Mouse (Mus musculus) urinary bladder, postnatal 25 days (tissue): ENCODE data around the gene Lhfp.

Experiments used
- DNase-seq: peaks from one replicate; pipeline ENCODE4 v3.0.0; 2022; ENCODE audit warnings: low spot score

Lhfp gene

DNA sequence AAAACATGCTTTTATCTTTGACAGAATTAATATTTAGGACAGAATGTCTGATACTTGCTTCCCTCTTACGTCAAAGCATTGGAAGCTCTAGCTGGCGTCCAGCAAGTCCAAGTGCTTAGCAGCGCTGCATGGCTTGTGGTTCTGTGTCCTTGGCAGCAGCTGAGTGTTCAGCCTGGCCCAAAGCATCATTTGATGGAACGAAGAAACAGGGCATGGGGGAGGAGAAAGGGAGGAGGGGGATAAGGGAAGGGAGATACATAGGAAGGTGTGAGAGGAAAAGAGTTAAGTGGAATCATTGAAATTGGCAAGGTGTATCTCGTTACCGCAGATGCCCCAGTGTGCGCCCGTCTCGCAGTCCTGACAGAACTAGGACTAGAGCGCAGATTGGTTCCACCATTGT is 124.0 kb downstream of the Lhfp start:
- no peak for DNase-seq

GRCm38 (mm10) chr3:53166001-53166400 is 124.7 kb downstream of the Lhfp start:
- no peak for DNase-seq

GRCm38 (mm10) chr3:53169486-53169885 is 128.2 kb downstream of the Lhfp start:
- no peak for DNase-seq

GRCm38 (mm10) chr3:53173310-53174063 is 132.2 kb downstream of the Lhfp start:
- DNase-seq: no peak

DNA sequence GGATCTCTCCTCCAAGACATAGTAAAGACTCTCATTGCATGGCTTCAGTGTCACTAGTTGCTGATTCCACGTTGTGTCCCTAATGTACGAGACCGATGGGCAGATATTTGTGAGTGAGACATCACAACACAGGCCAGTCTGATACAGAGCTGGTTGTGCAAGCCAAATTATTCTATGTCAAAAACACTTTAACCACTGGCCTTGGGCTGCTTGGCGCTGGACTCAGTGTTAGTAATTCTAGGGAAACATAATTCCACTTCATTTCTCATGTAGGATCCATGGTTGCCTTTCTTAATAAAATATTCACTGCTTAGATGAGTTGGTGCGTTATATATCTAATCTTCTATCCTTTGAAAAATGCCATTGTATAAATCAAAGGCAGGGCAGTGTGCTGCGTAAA is 138.6 kb downstream of the Lhfp start:
- DNase-seq: no peak

DNA sequence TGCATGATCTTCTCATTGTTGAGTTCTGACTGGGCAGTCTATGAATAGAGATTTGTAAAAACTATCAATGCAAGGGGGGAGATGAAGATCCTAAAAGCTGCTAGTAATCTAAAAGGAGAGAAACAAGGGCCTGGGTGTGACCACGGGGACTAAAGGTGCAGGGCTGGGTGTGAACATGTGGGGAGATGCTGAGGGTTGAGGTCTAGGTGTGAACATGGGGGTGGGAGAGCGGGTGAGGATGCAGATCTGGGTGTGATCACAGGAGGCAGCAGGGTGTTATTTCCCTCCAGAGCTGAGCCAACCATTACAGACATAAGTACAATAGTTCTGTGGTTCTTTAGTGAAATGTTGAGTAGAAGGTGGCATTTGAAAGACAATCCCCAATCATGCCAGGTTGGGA is 144.1 kb downstream of the Lhfp start:
- no peak for DNase-seq

DNA sequence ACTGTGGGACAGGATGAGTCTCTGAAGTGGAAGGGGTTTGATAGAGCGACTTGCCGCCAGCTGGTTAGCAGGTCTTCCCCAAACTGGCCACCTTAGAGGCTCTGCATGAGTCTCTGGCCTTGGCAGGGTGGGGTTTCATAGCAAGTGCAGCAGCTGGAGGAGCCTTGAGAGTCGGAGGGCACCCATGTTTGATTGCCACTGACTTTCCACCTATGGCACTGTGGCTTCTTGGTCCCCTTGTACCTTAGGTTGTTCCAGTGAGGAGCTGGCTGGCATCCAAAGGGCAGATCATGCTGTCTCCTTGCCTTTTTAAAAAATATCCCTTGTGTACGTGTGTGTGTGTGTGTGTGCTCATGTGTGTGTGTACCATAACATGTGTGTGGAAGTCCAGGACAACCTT is 152.1 kb downstream of the Lhfp start:
- DNase-seq: no peak

DNA sequence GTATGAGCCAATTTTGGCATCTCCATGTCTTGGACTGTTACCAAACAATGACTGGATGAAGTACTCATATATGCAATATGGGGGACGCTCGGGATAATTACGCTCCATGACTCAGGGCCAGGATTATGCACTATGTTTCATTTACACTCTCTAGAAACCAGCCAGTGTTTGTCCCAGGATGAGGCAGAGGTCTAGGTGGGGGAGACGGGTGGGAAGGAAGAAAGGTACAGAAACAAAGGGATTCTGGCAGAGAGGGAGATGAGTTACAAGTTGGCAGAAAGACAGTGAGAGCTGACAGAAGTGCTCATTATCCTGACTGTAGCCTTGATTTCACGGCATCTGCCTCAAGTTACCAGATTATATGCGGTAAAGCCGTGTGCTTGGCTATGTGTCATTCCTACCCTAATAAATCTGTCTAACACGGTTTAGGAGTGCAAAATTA is 154.4 kb downstream of the Lhfp start:
- DNase-seq: no peak

DNA sequence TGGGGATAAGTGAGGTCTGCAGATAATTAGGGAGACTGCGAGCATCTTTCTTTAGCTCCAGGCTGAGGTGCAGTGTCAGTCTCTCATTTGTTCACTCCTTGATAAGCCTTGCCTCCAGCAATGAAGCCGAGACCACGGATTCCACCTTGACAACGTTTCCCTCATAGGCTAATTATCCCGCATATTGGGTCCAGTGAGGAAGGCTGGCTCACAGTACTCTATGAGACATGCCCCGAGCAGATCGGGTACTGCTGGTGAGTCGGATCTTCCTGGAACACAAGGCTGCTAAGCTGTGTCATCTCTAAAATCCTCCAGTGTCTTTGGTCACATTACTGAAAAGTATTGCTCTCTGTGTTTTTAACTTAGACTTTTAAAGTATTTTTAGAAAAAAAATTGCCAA is 158.8 kb downstream of the Lhfp start:
- no peak for DNase-seq

GRCm38 (mm10) chr3:53200853-53201252 is 159.5 kb downstream of the Lhfp start:
- no peak for DNase-seq

DNA sequence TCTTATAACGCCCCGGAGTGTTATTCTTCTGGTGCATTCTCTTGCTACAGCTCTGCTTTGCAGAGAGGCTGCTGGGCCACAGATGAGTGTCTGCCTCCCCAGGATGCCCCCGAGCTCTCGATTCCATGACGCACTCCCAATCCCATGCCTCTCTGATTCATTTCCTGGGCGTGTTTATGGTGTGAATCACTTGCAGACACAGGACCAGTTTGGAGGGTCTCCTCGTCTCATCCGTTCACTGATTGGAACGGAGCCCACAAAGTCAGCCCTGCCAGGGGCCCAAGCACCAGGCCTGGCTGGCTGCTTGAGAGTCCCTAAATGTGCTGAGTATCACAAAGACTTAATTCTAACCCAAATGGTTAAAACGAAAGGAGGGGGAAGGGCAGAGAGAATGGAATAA is 160.3 kb downstream of the Lhfp start:
- no peak for DNase-seq

DNA sequence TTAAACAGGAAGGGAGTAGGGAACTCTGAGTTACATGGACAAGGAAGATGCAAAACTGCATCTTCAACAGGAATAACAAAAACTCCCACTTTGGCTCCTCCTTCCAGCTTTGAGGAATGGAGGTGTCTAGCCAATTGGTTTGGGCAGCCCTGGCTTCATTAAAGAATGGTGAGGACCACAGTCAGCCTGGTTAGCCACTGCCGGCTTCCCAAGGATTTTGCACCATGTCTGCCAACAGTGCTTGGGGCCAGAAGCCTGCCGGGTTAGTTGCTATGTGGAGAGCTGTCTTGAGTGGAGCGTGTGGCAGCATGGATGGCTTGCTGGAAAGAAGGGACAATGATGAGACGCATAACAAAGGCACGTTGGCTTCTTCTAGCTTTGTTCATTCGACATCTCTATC is 160.9 kb downstream of the Lhfp start:
- no peak for DNase-seq

DNA sequence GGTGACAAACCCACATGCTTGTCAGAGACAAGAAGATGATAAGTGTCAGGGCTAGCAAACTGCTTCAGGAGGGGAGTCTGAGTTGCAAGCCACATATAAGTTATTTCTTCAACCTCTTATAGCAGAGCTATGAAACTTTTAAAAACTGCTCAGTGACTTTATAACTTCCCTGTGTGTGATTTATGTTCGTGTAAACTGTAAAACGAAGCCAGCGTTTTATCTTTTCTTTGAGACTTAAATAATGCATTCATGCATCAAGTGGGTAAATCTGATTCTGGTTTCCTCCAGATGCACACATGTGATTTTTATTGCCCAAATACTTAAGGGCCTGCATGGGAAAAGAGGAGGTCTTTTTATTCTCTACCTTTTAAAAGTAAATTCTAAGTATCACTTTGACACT is 161.4 kb downstream of the Lhfp start:
- DNase-seq: no peak

GRCm38 (mm10) chr3:53203656-53204055 is 162.3 kb downstream of the Lhfp start:
- DNase-seq: no peak

DNA sequence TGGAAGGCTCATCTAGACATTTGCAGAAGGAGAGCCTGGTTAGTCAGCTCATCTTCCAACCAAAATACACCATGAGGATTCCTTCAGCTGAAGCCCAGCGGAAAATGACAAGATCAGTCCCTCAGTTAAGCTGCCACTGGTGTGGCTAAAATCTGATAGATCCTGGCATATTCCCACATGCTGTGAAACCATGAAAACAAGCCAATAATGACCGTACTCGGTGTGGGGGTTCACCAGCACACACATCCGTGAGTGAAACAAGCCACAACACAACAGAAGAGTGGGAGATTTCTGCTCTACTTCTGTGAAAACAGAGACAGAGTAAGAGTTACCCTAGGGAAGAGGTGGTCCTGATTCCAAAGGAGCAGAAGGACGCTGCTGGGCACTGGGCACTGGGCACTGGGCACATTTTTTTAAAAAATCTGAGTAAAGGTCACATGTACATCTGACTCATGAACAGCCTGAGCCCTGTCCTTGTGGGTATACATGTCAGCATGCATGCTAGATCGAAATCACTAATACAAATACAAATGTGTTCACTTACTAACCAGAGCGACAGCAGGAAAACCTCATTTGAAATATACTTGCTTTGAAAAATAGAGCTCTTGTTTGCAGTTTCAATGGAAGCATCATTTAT is 163.1 kb downstream of the Lhfp start:
- DNase-seq: no peak

- no peak for DNase-seq
Measured at GRCm38 (mm10) chr3:53204985-53205365, 163.6 kb downstream of the Lhfp start.

GRCm38 (mm10) chr3:53205706-53206105 is 164.4 kb downstream of the Lhfp start:
- DNase-seq: no peak

GRCm38 (mm10) chr3:53206509-53207224 is 165.3 kb downstream of the Lhfp start:
- DNase-seq: no peak

GRCm38 (mm10) chr3:53207225-53207528 is 165.8 kb downstream of the Lhfp start:
- no peak for DNase-seq

- DNase-seq: no peak
Measured at GRCm38 (mm10) chr3:53210691-53211526, 169.6 kb downstream of the Lhfp start.

DNA sequence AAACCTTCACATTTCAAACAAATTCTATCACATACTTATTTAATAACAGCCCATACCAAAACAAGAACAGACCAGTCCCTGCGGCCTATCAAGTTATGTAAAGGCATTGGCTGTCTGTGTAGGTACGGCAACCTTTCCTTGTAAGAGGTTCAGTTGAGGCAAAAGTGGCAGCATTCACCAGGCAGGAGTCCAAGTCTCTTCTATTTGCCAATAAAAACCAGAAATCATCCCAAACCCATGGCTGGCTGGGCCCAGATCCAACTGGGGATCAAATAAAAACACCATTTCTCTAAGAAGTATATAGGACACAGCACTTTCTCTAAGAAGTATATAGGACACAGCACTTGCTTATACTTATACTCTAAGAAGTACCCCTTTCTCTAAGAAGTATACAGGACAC is 171.3 kb downstream of the Lhfp start:
- no peak for DNase-seq

DNA sequence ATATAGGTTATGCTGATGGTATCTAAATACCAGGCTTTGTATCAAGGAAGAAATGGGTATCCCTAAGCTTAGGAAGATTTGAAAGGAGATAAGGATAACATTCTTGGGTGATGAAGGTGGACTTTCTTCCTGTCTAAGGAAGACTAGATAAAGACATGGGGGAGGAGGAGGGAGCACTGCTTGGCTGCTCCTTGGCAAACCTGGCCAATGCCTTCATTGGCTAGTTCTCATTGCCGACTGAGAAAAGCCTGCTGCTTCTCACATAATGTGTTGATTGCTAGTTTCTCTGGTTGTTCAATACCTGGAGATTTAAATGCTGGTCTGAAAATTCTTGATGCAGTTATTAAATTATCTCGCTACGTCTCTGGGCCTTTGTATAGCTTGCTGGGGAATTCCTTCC is 172.0 kb downstream of the Lhfp start:
- DNase-seq: no peak
